Mouse (Mus musculus) urinary bladder, adult 18-20 months (tissue): ENCODE measurements around the gene Fam216a.
"Not testable (repeated sequence)": the region's sequence is repeated elsewhere in the genome, so short reads cannot be mapped to it uniquely, and the experiment has no call there.

Source experiments
- DNase-seq, 2 experiments: peaks; one replicate each; pipeline ENCODE4 v3.0.0; 2022; ENCODE audit warnings: low spot score in 2 of 2, mixed read lengths in 2 of 2

Fam216a gene

DNA sequence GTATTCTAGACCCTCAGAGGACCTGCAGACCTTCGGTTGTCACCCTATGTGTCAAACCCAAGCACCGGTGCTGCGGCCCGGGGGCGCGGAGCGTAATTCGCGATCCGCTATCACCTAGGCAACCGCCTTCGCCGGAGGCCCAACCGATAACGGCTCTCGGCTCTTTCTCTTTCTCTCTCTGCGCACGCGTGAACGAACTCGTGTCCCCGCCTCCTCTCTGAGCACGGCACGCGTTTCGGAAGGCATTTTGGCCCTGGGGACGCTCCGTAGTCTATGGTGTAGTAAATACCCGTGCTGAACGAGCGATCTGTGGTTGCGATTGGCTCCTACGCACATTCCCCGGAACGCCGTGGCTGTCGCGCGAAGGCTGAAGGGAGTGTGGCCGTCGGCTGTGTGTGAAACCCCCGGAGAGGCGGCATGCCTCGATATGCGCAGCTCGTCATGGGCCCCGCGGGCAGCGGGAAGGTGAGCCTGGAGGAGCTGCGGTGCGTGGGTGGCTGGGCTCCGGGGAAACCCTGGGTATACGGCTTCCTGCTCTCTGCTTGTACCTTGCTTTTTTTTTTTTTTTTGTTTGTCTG is at the start of gene Fam216a:
Fam216a (minus strand) TSS at position 173 of the 578 bp plus-strand sequence.
- DNase-seq = peak; percentile 99

DNA sequence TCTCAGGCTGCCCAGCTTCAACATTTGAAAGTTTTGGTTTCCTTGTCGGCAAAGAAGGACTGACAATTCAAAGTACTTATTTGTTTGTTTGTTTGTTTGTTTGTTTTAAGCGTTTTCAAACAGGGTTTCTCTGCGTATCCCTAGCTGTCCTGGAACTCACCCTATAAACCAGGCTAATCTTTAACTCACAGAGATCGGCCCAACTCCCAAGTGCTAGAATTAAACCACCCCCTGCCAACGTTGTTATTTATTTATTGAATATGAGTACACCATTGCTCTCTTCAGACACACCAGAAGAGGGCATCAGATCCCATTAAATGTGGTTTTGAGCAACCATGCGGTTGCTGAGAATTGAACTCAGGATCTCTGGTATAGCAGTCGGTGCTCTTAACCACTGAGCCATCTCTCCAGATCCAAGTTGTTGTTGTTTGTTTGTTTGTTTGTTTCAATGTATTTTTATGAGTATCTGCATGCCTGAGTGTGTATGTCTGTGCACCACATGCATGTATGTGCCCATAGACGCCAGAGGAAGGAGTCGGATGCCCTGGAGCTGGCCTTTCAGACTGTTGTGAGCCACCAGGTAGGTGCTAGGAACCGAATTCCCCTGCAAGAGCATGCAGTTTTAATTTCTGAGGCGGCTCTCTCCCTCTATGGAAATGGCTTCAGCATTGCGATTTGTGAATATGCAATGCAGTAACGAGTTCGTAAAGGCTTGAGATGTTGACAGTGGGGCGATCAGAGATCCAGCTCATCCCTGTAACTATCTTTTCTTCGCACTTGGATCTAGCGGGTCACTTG is 49.3 kb upstream of the Fam216a start, which contains the start of gene Anapc7:
Anapc7 (plus strand) TSS at position 423 of the 798 bp plus-strand sequence.
- DNase-seq = no peak

DNA sequence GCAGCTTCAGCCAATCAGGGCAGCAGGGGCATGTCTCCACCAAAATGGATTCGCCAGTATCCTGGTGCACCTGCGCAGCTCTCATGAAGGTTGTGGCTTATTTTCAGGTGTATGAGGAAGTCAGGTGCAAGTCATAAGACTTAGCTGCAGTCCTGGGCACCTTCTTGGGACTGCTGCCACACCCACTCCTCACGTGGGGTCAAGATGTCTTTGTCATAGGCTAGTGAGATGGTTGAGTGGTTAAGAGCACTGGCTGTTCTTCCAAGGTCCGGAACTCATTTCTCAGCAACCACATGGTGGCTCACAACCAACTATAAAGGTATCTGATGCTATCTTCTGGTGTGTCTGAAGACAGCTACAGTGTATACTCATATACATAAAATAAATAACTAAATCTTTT is 48.5 kb upstream of the Fam216a start:
- not testable (repeated sequence) for DNase-seq

DNA sequence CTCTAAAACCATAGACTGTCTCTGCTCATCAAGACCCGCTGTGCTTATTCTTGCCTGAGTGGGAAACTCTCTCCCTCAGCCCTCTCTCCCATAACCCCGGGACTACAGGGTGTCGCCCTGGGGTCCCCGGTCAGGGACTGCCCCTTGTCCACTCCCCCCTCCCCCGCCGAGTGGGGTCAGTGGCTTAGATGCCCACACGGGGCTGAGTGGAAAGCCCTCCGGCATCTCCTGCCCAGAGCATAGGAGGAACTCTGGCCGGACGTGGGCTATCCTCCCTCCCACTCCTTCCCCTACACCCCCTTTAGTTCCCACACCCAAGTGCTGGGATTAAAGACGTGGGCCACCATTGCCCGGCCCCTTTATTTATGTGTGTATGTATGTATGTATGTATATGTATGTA is 43.3 kb upstream of the Fam216a start:
- DNase-seq = no peak

DNA sequence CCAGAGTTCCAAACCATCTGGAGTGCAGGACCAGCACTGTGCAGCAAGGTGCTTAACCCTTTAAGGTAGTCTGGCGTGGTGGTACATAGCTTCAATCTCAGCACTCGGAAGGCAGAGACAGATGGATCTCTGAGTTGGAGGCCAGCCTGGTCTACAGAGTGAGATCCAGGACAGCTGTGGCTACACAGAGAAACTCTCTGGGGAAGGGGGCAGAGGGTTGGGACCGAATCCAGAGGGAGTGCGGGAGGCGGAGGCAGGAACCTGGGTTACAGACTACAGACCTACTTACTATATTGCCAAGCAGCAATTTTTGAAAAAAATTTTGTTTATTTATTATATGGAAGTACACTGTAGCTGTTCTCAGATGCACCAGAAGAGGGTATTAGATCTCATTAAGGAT is 42.2 kb upstream of the Fam216a start:
- DNase-seq = no peak

DNA sequence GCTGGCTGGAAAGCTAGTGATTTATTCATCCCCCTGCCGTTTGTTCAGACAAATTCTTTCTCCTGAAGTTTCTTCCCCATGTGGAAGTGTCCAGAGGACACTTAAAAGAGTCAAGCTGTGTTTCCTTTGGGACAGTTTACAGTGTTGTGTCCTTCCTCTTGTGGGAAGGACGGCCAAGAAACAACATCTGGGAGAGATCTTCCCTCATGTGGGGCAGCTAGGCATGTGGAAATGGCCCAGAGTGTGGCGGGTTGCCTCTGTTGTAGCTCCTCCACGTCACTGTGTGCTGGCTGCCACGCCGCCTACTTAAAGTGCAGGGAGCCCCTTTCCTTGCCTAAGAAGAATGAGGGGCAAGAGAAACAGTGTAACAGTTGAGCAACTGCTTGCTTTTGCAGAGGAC is 40.7 kb upstream of the Fam216a start:
- no peak for DNase-seq

DNA sequence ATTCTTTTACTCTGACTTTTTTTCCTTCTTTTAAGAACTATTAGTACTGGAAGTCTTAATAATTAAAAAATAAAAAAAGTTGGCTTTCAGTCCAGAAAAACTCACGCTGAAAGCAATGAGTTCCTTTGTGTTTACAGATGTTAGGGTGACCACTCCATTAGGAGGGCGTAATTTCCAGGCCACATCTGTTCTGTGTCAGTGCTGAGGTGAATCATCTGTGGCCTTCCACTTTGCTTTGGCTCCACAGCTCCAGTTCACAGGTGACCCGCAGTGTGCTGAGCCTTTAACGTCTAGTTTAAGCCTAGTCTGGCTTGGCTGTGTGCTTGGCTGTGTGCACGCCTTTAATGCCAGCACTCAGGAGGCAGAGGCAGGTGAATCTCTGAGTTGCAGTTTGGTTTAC is 39.7 kb upstream of the Fam216a start:
- no peak for DNase-seq

DNA sequence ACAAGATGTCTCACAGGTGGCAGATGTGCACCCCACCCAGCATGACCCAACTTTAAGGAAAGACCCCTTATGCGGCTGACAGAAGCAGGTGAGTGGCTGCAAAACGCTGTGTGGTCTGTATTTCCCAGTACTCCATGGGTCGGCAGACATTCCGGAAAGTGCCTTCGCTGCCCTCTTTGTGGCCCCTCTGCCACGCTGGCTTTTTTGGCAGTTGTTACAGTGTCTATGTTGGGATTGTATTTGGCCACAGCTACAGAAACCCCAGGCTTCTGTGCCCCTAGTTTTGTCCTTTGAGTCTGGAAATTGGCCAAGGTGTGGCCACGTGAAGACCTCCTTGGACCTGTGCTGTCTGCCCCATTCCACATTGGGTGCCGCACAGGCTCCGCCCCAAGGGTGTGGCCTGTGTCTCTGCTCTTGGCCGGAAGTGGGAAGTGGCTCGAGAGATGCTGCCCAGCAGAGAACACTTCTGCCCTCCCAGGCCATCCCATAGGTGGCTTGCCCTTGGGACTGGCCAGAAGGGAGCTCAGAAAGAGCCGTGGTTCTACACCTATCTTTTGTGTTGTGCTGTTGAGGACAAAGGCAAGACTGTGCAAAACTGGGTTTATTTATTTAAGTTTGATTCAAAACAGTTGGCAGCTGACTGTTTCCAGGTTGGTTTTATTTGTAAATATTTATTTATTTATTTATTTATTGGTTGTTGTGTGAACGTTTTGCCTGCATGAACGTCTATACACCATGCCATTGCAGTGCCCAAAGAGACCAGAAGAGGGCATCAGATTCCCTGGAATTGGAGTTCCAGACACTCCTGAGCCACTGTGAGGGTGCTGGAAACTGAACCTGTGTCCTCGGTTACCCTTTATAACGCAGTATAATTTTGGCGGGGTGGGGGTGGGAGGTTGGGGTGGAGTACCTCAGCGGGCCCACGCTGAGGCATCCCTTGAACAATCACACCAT is 37.8 kb upstream of the Fam216a start:
- no peak for DNase-seq

DNA sequence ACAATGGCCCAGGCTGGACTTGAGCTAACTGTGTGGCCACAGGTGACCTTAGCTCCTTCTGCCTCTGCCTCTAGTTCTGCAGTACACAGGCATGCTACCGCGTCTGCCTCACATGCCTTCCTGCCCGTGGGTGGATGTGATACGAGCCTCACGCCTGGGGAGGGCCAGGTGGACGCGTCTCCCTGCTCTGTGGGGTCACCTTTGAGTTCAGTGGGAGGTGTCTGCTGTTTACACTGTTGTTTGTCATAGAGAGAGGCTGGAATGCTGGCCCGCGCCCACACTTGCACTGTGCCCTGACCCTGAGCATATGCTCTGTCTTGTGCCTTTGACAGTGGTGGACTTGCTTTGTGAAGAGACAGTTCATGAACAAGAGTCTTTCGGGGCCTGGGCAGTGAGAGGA is 33.4 kb upstream of the Fam216a start:
- DNase-seq = no peak

DNA sequence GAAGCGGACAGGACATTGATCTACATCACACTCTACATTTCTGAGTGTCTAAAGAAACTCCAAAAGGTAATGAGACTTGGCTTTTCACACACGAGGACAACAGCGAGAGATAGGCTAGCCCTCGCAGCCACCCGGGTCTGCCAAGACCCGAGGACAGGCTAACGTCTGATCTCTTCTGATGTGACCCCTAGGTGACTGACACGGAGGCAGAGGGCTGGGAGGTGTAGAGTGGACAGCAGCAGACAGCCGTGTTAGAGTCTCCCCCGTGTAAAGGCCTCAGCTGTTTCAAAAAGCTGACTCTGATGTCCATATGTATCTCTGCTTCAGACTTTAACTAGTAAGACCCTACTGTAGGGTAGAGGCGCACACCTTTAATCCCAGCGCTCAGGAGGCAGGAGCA is 31.2 kb upstream of the Fam216a start:
- no peak for DNase-seq

DNA sequence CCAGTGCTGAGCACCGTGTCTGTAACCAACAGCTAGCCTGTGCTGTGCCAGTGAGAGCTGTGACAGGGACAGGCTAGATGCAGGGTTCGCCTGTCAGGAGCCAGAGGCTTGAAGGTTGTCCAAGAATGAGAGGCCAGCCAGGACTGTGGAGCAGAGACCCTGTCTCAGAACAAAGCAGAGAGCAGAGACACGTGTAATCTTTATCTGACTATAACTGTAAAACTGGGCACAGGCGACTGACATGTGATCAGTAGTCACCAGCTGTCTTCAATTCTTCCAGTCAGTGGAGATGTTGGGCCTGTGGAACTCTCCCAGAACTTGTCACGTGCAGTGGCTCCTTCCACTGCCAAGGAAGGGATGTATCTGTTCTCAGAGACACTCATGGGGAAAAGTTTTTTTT is 30.6 kb upstream of the Fam216a start:
- DNase-seq = no peak

DNA sequence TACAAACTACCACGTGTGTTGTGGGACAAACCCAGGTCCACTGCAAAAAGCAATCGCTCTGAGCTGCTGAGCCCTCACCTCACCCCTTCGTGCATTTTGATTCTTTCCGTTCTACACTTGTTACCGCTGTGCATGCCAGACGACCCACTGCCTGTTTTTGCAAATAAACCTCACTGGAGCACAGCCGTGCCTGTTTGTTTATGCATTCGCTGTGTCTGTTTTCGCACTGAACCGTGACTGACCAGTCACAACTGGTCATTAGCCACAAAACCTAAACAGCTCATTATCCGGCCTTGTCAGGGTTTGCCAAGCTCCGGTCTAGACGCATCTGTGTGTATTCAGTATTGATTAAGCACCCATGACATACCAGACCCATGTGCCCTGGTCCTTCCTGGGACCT is 30.0 kb upstream of the Fam216a start:
- no peak for DNase-seq

DNA sequence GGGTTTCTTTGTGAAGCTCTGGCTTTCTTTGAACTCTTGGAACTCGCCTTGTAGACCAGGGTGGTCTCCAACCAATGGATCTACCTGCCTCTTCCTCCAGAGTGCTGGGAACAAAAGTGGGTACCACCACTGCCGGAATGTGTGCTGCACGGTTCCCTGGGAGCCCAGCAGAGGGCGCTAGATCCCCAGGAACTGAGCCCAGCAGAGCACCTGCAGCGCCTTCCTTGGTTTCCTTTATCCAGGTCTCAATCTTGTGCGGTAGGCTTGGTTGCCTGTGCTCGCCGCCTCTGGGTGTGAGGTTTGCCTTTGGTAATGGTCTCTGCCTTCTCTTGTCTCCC is 29.1 kb upstream of the Fam216a start:
- DNase-seq = peak in 1 of 2 experiments; percentile 60

DNA sequence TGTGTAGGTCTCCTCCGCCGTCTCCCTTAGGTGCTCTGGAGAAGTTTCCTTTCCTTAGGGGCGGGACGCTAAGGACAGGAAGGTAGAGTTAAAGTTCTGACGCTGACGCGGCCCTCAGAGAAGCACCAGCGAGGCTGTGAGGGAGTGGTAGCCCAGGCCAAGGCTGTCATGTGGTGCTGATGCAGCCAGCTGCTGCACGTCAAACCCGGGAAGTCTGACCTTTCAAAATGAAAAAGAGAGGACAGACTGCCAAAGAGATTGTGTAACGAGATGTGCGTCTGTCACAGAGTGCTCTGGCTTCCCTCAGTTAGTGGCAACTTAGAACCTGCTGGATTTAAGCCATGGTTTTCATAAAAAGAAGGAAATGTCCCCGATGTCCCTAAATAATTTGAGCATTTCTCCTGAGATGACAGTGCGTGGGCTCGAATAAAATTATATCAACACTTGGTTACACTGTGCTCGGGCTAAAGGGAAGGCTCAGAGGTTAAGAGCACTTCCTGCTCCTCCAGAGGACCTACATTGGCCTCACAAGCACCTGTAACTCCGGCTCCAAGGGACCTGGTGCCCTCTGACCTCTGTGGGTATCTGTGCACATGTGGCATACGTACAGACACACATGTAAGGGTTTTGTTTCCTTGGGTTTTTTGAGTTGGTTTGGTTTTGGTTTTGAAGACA is 28.6 kb upstream of the Fam216a start:
- peak in 1 of 2 experiments; percentile 60 for DNase-seq

DNA sequence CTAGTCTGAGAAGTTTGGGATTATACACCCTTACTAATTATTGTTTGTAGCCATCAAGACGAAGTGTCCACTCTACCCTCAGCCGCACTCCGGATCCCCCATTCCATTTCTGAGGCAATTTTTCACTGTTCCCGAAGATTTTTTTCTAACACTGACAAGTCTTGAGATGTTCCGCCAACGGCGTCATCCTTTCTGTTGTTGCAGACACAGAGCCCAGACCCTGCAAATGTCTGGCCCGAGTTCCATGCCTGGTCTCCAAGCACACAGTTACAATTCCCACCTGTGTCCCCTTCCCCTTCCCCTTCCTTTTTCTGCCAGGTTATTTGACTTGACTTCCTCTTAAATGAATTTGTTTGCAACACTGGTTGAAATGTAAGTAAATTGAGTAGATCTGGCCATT is 27.7 kb upstream of the Fam216a start:
- no peak for DNase-seq

DNA sequence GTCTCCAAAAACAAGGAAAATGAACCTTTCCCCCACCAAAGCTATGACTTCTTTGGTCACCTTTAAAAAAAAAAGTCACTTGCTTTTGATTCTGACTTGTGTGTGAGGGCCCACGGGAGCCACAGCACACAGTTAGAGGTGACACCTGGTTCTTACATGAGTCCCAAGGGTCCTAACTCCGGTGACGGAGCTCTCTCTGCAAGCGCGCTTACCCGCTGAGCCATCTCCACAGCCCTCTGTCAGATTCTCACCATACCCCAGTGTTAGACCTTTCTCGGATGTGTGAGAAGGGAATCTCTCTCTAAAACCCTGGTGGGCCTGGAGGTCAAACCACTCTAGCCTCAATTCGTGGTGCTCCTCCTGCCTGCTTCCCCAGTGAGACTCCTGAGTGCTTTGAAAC is 25.3 kb upstream of the Fam216a start:
- DNase-seq = no peak

DNA sequence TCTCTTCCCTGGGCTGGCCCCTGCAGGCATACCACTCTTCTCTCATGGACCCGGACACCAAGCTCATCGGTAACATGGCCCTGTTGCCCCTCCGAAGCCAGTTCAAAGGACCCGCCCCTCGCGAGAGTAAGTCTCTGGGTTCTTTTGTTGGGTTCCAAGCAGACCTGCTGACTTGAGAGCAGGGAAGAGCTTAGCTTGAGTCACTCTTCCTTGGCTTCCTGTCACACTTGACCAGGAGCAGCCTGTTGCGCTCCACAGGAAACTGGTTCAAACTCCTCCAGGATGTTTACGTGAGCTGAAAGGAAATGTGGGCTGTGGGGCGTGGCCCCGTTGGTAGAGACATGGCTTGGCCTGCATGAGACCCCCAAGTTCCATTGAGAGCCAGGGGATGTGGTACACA is 24.6 kb upstream of the Fam216a start:
- DNase-seq = no peak

DNA sequence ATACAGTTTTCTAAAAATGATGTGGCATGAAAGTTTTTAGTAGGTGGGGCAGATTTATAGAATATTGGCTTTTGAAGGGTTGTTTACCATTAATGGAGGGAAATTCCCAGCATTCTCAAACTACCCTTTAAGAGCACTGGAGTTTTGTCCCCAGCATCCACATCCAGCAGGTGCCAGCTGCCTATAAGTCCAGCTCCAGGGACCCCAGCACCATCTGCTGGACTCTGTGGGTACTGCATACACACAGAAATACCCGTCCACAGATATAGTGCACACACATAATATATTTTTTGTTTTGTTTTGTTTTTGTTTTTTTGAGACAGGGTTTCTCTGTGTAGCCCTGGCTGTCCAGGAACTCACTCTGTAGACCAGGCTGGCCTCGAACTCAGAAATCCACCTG is 21.7 kb upstream of the Fam216a start:
- DNase-seq = peak in 1 of 2 experiments; percentile 54

DNA sequence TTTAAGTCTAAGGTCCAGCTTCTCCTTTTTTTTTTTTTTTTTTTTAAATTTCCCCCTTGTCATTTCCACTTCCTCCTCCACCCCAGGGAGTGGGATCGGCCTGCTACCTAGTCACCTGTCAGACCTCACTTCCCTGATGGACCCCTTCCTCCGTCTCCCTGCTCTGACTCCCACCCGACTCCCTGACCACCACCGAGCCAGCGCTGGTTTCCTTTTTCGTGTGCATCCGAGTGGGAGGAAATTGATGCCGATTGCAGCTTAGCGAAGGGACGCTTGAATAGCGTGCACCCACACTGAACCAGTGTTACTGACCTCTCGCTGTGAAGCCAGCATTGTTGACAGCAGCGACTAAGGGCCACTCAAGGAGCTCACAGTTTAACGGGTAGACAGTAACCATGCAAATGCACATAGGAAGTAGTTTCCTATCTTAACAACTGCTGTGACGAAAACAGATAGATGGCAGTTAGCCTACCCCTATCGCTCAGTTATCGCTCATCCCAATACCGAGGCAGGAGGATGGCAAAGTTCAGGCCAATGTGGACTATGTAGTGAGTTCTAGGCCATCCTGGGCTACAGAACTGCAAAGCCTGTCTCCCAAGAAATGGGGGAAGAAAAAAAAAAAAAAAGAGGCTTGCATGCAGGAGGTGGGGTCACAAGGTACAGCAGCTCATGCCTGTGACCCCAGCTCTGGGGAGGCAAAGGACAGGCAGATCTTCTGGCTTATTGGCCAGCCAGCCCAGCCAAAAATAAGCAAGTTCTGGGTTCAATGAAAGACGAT is 20.3 kb upstream of the Fam216a start:
- DNase-seq = no peak

DNA sequence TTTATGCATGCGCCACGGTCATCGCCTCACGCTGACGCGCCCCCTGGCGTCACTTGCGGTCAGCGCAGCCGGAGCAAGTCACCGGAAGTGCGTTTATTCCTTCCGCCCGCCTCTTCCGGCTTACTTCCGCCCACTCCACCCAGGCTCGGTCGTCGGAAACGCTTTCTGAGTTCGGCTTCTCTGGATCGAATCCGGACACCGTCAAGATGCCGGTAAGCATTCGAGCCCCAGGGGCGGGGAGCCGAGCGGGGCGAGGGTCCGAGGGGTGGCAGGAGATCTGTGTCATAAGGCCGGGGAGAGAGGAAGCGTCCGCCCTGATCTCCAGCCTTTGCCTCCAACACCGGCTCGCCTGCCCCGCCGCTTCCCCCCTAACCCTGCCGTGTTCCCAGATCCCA is 19.6 kb upstream of the Fam216a start, which contains the start of gene Arpc3:
Arpc3 (plus strand) TSS at position 93 of the 395 bp plus-strand sequence.
- peak; percentile 85 to 86 for DNase-seq

DNA sequence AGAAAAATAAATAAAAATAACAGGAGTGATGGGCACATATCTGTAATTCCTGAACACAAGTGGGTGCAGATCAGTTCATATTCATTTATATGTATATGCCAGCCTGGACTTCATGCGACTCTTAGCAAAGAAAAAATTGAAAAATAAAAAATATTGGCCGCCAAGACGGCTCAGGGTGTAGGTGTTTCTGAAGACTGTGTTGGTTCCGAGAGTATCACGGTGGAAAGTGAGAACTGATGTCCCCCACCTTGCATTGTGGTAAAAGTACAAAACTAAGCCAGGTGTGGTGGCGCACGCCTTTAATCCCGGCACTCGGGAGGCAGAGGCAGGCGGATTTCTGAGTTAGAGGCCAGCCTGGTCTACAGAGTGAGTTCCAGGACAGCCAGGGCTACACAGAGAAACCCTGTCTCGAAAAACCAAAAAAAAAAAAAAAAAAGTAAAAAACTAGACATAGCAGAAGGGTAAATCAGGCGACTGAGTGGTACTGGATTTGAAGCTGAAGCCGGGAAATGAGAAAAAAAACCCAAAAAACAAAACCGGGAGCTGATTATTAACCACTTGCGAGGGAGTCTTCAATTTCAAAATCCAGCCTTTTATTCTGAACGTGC is 19.1 kb upstream of the Fam216a start:
- DNase-seq = no peak
